Mouse (Mus musculus): Measurements from ENCODE around the gene Arl13b. TPM values are rescaled to one million over a fixed set of nuclear protein-coding genes. Genes with fewer than 3 reads are reported as not detected.

Arl13b gene
- polyA plus RNA-seq, 1 experiment from 2014 or later: 11.9 TPM

- no peak for ATAC-seq (replicated peaks; ENCODE audit: insufficient number of reproducible peaks, low FRiP score, low TSS enrichment)
- H3K9ac ChIP-seq (ENCODE audit: low read depth, low read length): no peak overlapping the region
- no peak overlapping the region for H3K4me2 ChIP-seq
- no peaks in the 10 kb centered on the region for H3K36me3 ChIP-seq (ENCODE audit: control insufficient read depth, insufficient read depth, low read length)
- H3K27me3 ChIP-seq (ENCODE audit: control insufficient read depth, insufficient read depth, low read length): no peaks in the 10 kb centered on the region
- H3K4me3 ChIP-seq (ENCODE audit: low read depth, low read length): no peak overlapping the region
- no peak overlapping the region for H3K27ac ChIP-seq (ENCODE audit: low read depth, low read length)
- no peaks in the 10 kb centered on the region for H3K4me1 ChIP-seq (ENCODE audit: control insufficient read depth, insufficient read depth, low read length)
- 77% methylated on average over 2 of the region's 2 CpGs for WGBS (ENCODE audit: insufficient replicate concordance)
- H3K9me3 ChIP-seq (replicated peaks; ENCODE audit: control insufficient read depth, low read length): no peaks in the 10 kb centered on the region
Observed at GRCm38 (mm10) chr16:62832027-62832426, 14.8 kb downstream of the Arl13b start.

- ATAC-seq (replicated peaks; ENCODE audit: insufficient number of reproducible peaks, low FRiP score, low TSS enrichment): no peak
- Histone ChIP-seq H3K4me1 (ENCODE audit: control insufficient read depth, insufficient read depth, low read length) (no peaks in the 10 kb centered on the region), H3K36me3 (ENCODE audit: control insufficient read depth, insufficient read depth, low read length) (no peaks in the 10 kb centered on the region), H3K9ac (ENCODE audit: low read depth, low read length) (no peak overlapping the region), H3K27me3 (ENCODE audit: control insufficient read depth, insufficient read depth, low read length) (no peaks in the 10 kb centered on the region), H3K4me3 (ENCODE audit: low read depth, low read length) (no peak overlapping the region), H3K4me2 (no peak overlapping the region), H3K9me3 (replicated peaks; ENCODE audit: control insufficient read depth, low read length) (no peaks in the 10 kb centered on the region), H3K27ac (ENCODE audit: low read depth, low read length) (no peak overlapping the region)
- 71% methylated on average over 12 of the region's 12 CpGs for WGBS (ENCODE audit: insufficient replicate concordance)
Observed at GRCm38 (mm10) chr16:62826156-62827001, 20.5 kb downstream of the Arl13b start.

GRCm38 (mm10) chr16:62822472-62822871 is 24.4 kb downstream of the Arl13b start:
- no peak overlapping the region for H3K4me3 ChIP-seq (ENCODE audit: low read depth, low read length)
- WGBS (ENCODE audit: insufficient replicate concordance): 91% methylated on average over 6 of the region's 6 CpGs
- H3K9me3 ChIP-seq (replicated peaks; ENCODE audit: control insufficient read depth, low read length): no peaks in the 10 kb centered on the region
- no peaks in the 10 kb centered on the region for H3K36me3 ChIP-seq (ENCODE audit: control insufficient read depth, insufficient read depth, low read length)
- no peak overlapping the region for H3K4me2 ChIP-seq
- H3K27me3 ChIP-seq (ENCODE audit: control insufficient read depth, insufficient read depth, low read length): no peaks in the 10 kb centered on the region
- no peak overlapping the region for H3K27ac ChIP-seq (ENCODE audit: low read depth, low read length)
- ATAC-seq (replicated peaks; ENCODE audit: insufficient number of reproducible peaks, low FRiP score, low TSS enrichment): no peak
- H3K4me1 ChIP-seq (ENCODE audit: control insufficient read depth, insufficient read depth, low read length): no peaks in the 10 kb centered on the region
- no peak overlapping the region for H3K9ac ChIP-seq (ENCODE audit: low read depth, low read length)

- Histone ChIP-seq H3K4me2 (no peak within 1 kb of the TSS), H3K27ac (ENCODE audit: low read depth, low read length) (no peak within 1 kb of the TSS), H3K27me3 (ENCODE audit: control insufficient read depth, insufficient read depth, low read length) (no peaks in the 10 kb centered on the region), H3K36me3 (ENCODE audit: control insufficient read depth, insufficient read depth, low read length) (no peaks in the 10 kb centered on the region), H3K9me3 (replicated peaks; ENCODE audit: control insufficient read depth, low read length) (no peaks in the 10 kb centered on the region), H3K4me1 (ENCODE audit: control insufficient read depth, insufficient read depth, low read length) (no peaks in the 10 kb centered on the region), H3K9ac (ENCODE audit: low read depth, low read length) (no peak within 1 kb of the TSS), H3K4me3 (ENCODE audit: low read depth, low read length) (no peak within 1 kb of the TSS)
- ATAC-seq (replicated peaks; ENCODE audit: insufficient number of reproducible peaks, low FRiP score, low TSS enrichment): no peak
- 79% methylated on average over 5 of the region's 5 CpGs for WGBS (ENCODE audit: insufficient replicate concordance)
Observed at GRCm38 (mm10) chr16:62814491-62814890, 32.3 kb downstream of the Arl13b start, which contains the start of gene Stx19. TSS of gene Stx19 (plus strand) at chr16:62814676.

- Histone ChIP-seq H3K27me3 (ENCODE audit: control insufficient read depth, insufficient read depth, low read length) (no peaks in the 10 kb centered on the region), H3K9me3 (replicated peaks; ENCODE audit: control insufficient read depth, low read length) (no peaks in the 10 kb centered on the region), H3K9ac (ENCODE audit: low read depth, low read length) (no peak overlapping the region), H3K4me1 (ENCODE audit: control insufficient read depth, insufficient read depth, low read length) (no peaks in the 10 kb centered on the region), H3K36me3 (ENCODE audit: control insufficient read depth, insufficient read depth, low read length) (no peaks in the 10 kb centered on the region), H3K27ac (ENCODE audit: low read depth, low read length) (no peak overlapping the region), H3K4me3 (ENCODE audit: low read depth, low read length) (no peak overlapping the region), H3K4me2 (no peak overlapping the region)
- no peak for ATAC-seq (replicated peaks; ENCODE audit: insufficient number of reproducible peaks, low FRiP score, low TSS enrichment)
- 89% methylated on average over 5 of the region's 5 CpGs for WGBS (ENCODE audit: insufficient replicate concordance)
Observed at GRCm38 (mm10) chr16:62813790-62814189, 33.0 kb downstream of the Arl13b start.

GRCm38 (mm10) chr16:62810855-62811254 is 36.0 kb downstream of the Arl13b start:
- Histone ChIP-seq H3K9me3 (replicated peaks; ENCODE audit: control insufficient read depth, low read length) (no peaks in the 10 kb centered on the region), H3K4me2 (no peak overlapping the region), H3K27ac (ENCODE audit: low read depth, low read length) (no peak overlapping the region), H3K36me3 (ENCODE audit: control insufficient read depth, insufficient read depth, low read length) (no peaks in the 10 kb centered on the region), H3K9ac (ENCODE audit: low read depth, low read length) (no peak overlapping the region), H3K4me3 (ENCODE audit: low read depth, low read length) (no peak overlapping the region), H3K27me3 (ENCODE audit: control insufficient read depth, insufficient read depth, low read length) (no peaks in the 10 kb centered on the region), H3K4me1 (ENCODE audit: control insufficient read depth, insufficient read depth, low read length) (no peaks in the 10 kb centered on the region)
- no peak for ATAC-seq (replicated peaks; ENCODE audit: insufficient number of reproducible peaks, low FRiP score, low TSS enrichment)
- 64% methylated on average over 4 of the region's 4 CpGs for WGBS (ENCODE audit: insufficient replicate concordance)

GRCm38 (mm10) chr16:62807249-62807979 is 39.4 kb downstream of the Arl13b start:
- Histone ChIP-seq H3K4me3 (ENCODE audit: low read depth, low read length) (no peak overlapping the region), H3K4me2 (no peak overlapping the region), H3K9ac (ENCODE audit: low read depth, low read length) (no peak overlapping the region), H3K36me3 (ENCODE audit: control insufficient read depth, insufficient read depth, low read length) (no peaks in the 10 kb centered on the region), H3K27me3 (ENCODE audit: control insufficient read depth, insufficient read depth, low read length) (no peaks in the 10 kb centered on the region), H3K27ac (ENCODE audit: low read depth, low read length) (no peak overlapping the region), H3K9me3 (replicated peaks; ENCODE audit: control insufficient read depth, low read length) (no peaks in the 10 kb centered on the region), H3K4me1 (ENCODE audit: control insufficient read depth, insufficient read depth, low read length) (no peaks in the 10 kb centered on the region)
- 61% methylated on average over 8 of the region's 8 CpGs for WGBS (ENCODE audit: insufficient replicate concordance)
- no peak for ATAC-seq (replicated peaks; ENCODE audit: insufficient number of reproducible peaks, low FRiP score, low TSS enrichment)

GRCm38 (mm10) chr16:62804621-62805020 is 42.2 kb downstream of the Arl13b start:
- Histone ChIP-seq H3K9me3 (replicated peaks; ENCODE audit: control insufficient read depth, low read length) (no peaks in the 10 kb centered on the region), H3K4me1 (ENCODE audit: control insufficient read depth, insufficient read depth, low read length) (no peaks in the 10 kb centered on the region), H3K9ac (ENCODE audit: low read depth, low read length) (no peak overlapping the region), H3K4me2 (no peak overlapping the region), H3K27ac (ENCODE audit: low read depth, low read length) (no peak overlapping the region), H3K4me3 (ENCODE audit: low read depth, low read length) (no peak overlapping the region), H3K36me3 (ENCODE audit: control insufficient read depth, insufficient read depth, low read length) (no peaks in the 10 kb centered on the region), H3K27me3 (ENCODE audit: control insufficient read depth, insufficient read depth, low read length) (no peaks in the 10 kb centered on the region)
- 94% methylated on average over 3 of the region's 3 CpGs for WGBS (ENCODE audit: insufficient replicate concordance)
- ATAC-seq (replicated peaks; ENCODE audit: insufficient number of reproducible peaks, low FRiP score, low TSS enrichment): no peak
